Mouse (Mus musculus): ENCODE measurements around the gene Gpatch4. TPM values are rescaled to one million over a fixed set of nuclear protein-coding genes. Genes with fewer than 3 reads are reported as not detected.

Gene Gpatch4
- total and polyA plus RNA-seq, 3 experiments, result 21.6 to 128 (median 49.1) TPM

- Histone ChIP-seq H3K9me3 (replicated peaks; ENCODE audit: low read length) (no peaks in the 10 kb centered on the region), H3K9ac (ENCODE audit: insufficient read depth, low read depth) (no peak overlapping the region), H3K4me2 (ENCODE audit: insufficient read depth, low read depth, poor library complexity, severe bottlenecking) (no peak overlapping the region), H3K4me3 (replicated peaks in 1 of 3; ENCODE audit: low read depth in 2 of 3, low read length in 2 of 3, poor library complexity in 1 of 3) (no peak overlapping the region), H3K27me3 (replicated peaks) (no peaks in the 10 kb centered on the region), H3K27ac (ENCODE audit: insufficient read depth, low read depth) (no peak overlapping the region), H3K36me3 (replicated peaks in 1 of 2; ENCODE audit: control insufficient read depth in 1 of 2, insufficient read depth in 1 of 2, low read length in 1 of 2) (peaks cover 62 to 92% of the 10 kb centered on the region in 2 experiments), H3K4me1 (ENCODE audit: control insufficient read depth in 1 of 2, insufficient read depth in 2 of 2) (peaks cover 0 to 13% of the 10 kb centered on the region in 2 experiments; a peak in 1 of 4 replicates), H3K79me2 (replicated peaks; ENCODE audit: control insufficient read depth, extremely low read depth, insufficient read depth, poor library complexity, severe bottlenecking) (no peaks in the 10 kb centered on the region)
- TF ChIP-seq CHD2 (IDR thresholded peaks at IDR 0.05; ENCODE audit: low read length) (no peak), SMC3 (IDR thresholded peaks at IDR 0.05; ENCODE audit: low read depth, low read length) (no peak), SIN3A (IDR thresholded peaks at IDR 0.05; ENCODE audit: low read length) (no peak), E2F4 (IDR thresholded peaks at IDR 0.05; ENCODE audit: insufficient replicate concordance, low read depth, low read length) (no peak), CHD1 (IDR thresholded peaks at IDR 0.05; ENCODE audit: low read depth, low read length) (no peak), USF2 (conservative IDR thresholded peaks at IDR 0.05; ENCODE audit: low read depth, low read length) (no peak), EP300 (IDR thresholded peaks at IDR 0.05; ENCODE audit: low read length) (no peak), NELFE (IDR thresholded peaks at IDR 0.05; ENCODE audit: low read depth, low read length) (no peak), TCF12 (IDR thresholded peaks at IDR 0.05; ENCODE audit: low read depth, low read length) (no peak), GABPA (IDR thresholded peaks at IDR 0.05; ENCODE audit: insufficient replicate concordance, low read depth, low read length) (no peak), IRF4 (IDR thresholded peaks at IDR 0.05; ENCODE audit: low read depth, low read length) (no peak), ELF1 (IDR thresholded peaks at IDR 0.05; ENCODE audit: low read depth, low read length) (no peak), UBTF (IDR thresholded peaks at IDR 0.05; ENCODE audit: low read depth, low read length) (no peak), JUN (IDR thresholded peaks at IDR 0.05; ENCODE audit: insufficient read depth, low read depth, low read length) (no peak), MAX (IDR thresholded peaks at IDR 0.05; ENCODE audit: low read length) (no peak), MYC (IDR thresholded peaks at IDR 0.05; ENCODE audit: low read depth, low read length) (no peak), POLR2A (IDR thresholded peaks at IDR 0.05; ENCODE audit: low read depth, low read length) (no peak), MXI1 (IDR thresholded peaks at IDR 0.05; ENCODE audit: low read depth, low read length) (no peak), MAFK (IDR thresholded peaks at IDR 0.05; ENCODE audit: insufficient replicate concordance, low read length) (no peak), ZMIZ1 (IDR thresholded peaks at IDR 0.05; ENCODE audit: low read depth, low read length) (no peak)
- no peak for DNase-seq (ENCODE audit: extremely low read depth)
- dilution Hi-C loops (cut with MboI; ENCODE audit: extremely low pct_ligation_motif_present, extremely low pct_unique_long_range_greater_than_20kb, low sequenced_read_pairs), result no loop called here
- in situ Hi-C loops (cut with MboI; ENCODE audit: low pct_ligation_motif_present, low pct_unique_long_range_greater_than_20kb, low sequenced_read_pairs), result no loop called here
Observed at GRCm38 (mm10) chr3:88100251-88100650, 57.3 kb downstream of the Gpatch4 start.

- Histone ChIP-seq H3K9me3 (replicated peaks; ENCODE audit: low read length) (no peaks in the 10 kb centered on the region), H3K9ac (ENCODE audit: insufficient read depth, low read depth) (no peak overlapping the region), H3K27ac (ENCODE audit: insufficient read depth, low read depth) (no peak overlapping the region), H3K4me3 (replicated peaks in 1 of 3; ENCODE audit: low read depth in 2 of 3, low read length in 2 of 3, poor library complexity in 1 of 3) (no peak overlapping the region), H3K27me3 (replicated peaks) (no peaks in the 10 kb centered on the region), H3K36me3 (replicated peaks in 1 of 2; ENCODE audit: control insufficient read depth in 1 of 2, insufficient read depth in 1 of 2, low read length in 1 of 2) (peaks cover 63 to 94% of the 10 kb centered on the region in 2 experiments), H3K79me2 (replicated peaks; ENCODE audit: control insufficient read depth, extremely low read depth, insufficient read depth, poor library complexity, severe bottlenecking) (no peaks in the 10 kb centered on the region), H3K4me2 (ENCODE audit: insufficient read depth, low read depth, poor library complexity, severe bottlenecking) (no peak overlapping the region), H3K4me1 (ENCODE audit: control insufficient read depth in 1 of 2, insufficient read depth in 2 of 2) (peaks cover 0 to 13% of the 10 kb centered on the region in 2 experiments; a peak in 1 of 4 replicates)
- dilution Hi-C loops (cut with MboI; ENCODE audit: extremely low pct_ligation_motif_present, extremely low pct_unique_long_range_greater_than_20kb, low sequenced_read_pairs) (no loop called here), in situ Hi-C loops (cut with MboI; ENCODE audit: low pct_ligation_motif_present, low pct_unique_long_range_greater_than_20kb, low sequenced_read_pairs) (no loop called here)
- TF ChIP-seq POLR2AphosphoS2 (IDR thresholded peaks at IDR 0.05; ENCODE audit: low read depth, low read length), result no peak
- no peak for TF ChIP-seq ZNF384 (IDR thresholded peaks at IDR 0.05; ENCODE audit: low read depth, low read length)
- no peak for TF ChIP-seq ZC3H11A (IDR thresholded peaks at IDR 0.05; ENCODE audit: low read depth, low read length)
- TF ChIP-seq JUN (IDR thresholded peaks at IDR 0.05; ENCODE audit: insufficient read depth, low read depth, low read length), result no peak
- TF ChIP-seq PAX5 (IDR thresholded peaks at IDR 0.05; ENCODE audit: low read length), result no peak
- no peak for TF ChIP-seq UBTF (IDR thresholded peaks at IDR 0.05; ENCODE audit: low read depth, low read length)
- no peak for TF ChIP-seq KAT2A (IDR thresholded peaks at IDR 0.05; ENCODE audit: insufficient replicate concordance, low read length)
- TF ChIP-seq HCFC1 (IDR thresholded peaks at IDR 0.05; ENCODE audit: low read depth, low read length), result no peak
- no peak for TF ChIP-seq ZKSCAN1 (IDR thresholded peaks at IDR 0.05; ENCODE audit: borderline replicate concordance, low read depth, low read length)
- no peak for TF ChIP-seq EP300 (IDR thresholded peaks at IDR 0.05; ENCODE audit: low read length)
- no peak for TF ChIP-seq SMC3 (IDR thresholded peaks at IDR 0.05; ENCODE audit: low read depth, low read length)
- TF ChIP-seq MXI1 (IDR thresholded peaks at IDR 0.05; ENCODE audit: low read depth, low read length), result no peak
- TF ChIP-seq MAZ (IDR thresholded peaks at IDR 0.05; ENCODE audit: low read depth, low read length), result no peak
- DNase-seq (ENCODE audit: extremely low read depth), result no peak
Observed at GRCm38 (mm10) chr3:88101736-88102135, 58.8 kb downstream of the Gpatch4 start.
